Mouse (Mus musculus): ENCODE measurements around the gene Gclc. TPM values are rescaled to one million over a fixed set of nuclear protein-coding genes. Genes with fewer than 3 reads are reported as not detected.
A peak's percentile ranks its signal among the peaks of the same experiment; 100 is the strongest.

Gclc gene
- polyA plus RNA-seq, 1 experiment from 2014 or later, result 18.1 TPM

DNA sequence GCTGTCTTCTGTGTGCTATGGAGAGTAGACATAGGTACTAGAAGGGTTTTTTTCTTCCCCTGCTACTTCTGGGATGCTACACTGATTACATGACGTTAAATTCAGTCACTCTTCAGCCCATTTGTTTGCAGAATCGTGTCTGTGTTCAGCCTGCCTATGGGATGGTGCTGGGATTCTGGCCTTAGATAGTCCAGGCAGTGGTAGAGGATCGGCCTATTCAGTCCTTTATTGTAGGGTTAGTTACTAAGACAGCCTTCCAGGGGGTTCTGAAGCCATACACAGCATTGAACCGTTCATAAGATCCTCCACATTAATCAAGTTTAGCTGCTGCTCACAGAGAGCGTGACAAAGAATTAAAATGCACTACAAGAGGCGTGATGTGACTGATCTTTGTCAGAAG is 16.6 kb downstream of the Gclc start:
- Histone ChIP-seq H3K4me2 (replicated peaks; ENCODE audit: low read depth) (no peak overlapping the region), H3K27me3 (ENCODE audit: control insufficient read depth, insufficient read depth, low read length) (no peaks in the 10 kb centered on the region), H3K9ac (ENCODE audit: low read length) (no peak overlapping the region), H3K4me1 (replicated peaks; ENCODE audit: control insufficient read depth, insufficient read depth) (no peaks in the 10 kb centered on the region), H3K27ac (replicated peaks) (no peak overlapping the region), H3K36me3 (ENCODE audit: control insufficient read depth, insufficient read depth, low read length) (no peaks in the 10 kb centered on the region), H3K9me3 (ENCODE audit: control insufficient read depth, low read length) (no peaks in the 10 kb centered on the region), H3K4me3 (ENCODE audit: low read depth, low read length) (no peak overlapping the region)
- DNase-seq (ENCODE audit: low spot score) (no peak), ATAC-seq (ENCODE audit: low FRiP score, low TSS enrichment) (no peak)
- WGBS, result 78% methylated on average over 6 of the region's 6 CpGs
- no peak for TF ChIP-seq CTCF (IDR thresholded peaks at IDR 0.05; ENCODE audit: low read depth)
- TF ChIP-seq EP300 (optimal IDR thresholded peaks at IDR 0.05), result no peak

DNA sequence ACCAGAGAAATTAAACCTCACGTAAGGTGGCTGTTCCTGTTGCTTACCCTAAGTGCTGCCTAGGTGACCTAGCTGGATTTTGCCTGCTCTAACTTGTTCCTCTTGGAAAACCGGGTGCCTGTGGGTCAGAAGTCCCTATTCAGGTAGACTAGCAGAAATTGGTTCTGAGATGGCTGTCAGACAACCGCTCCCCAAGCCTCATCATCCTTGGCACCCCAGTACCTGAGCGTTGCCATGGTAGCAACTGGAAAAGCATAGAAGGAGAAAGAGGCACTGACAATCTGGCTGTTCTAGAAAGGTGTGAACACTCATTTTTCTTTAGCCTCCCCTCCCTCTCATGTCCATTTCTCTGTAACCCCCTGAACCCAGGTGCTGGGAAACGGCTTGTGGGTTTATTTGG is 17.0 kb downstream of the Gclc start:
- DNase-seq (ENCODE audit: low spot score) (no peak), ATAC-seq (ENCODE audit: low FRiP score, low TSS enrichment) (no peak)
- Histone ChIP-seq H3K9ac (ENCODE audit: low read length) (no peak overlapping the region), H3K4me3 (ENCODE audit: low read depth, low read length) (no peak overlapping the region), H3K27ac (replicated peaks) (no peak overlapping the region), H3K27me3 (ENCODE audit: control insufficient read depth, insufficient read depth, low read length) (no peaks in the 10 kb centered on the region), H3K4me1 (replicated peaks; ENCODE audit: control insufficient read depth, insufficient read depth) (no peaks in the 10 kb centered on the region), H3K4me2 (replicated peaks; ENCODE audit: low read depth) (no peak overlapping the region), H3K36me3 (ENCODE audit: control insufficient read depth, insufficient read depth, low read length) (no peaks in the 10 kb centered on the region), H3K9me3 (ENCODE audit: control insufficient read depth, low read length) (no peaks in the 10 kb centered on the region)
- WGBS, result 77% methylated on average over 5 of the region's 5 CpGs
- no peak for TF ChIP-seq EP300 (optimal IDR thresholded peaks at IDR 0.05)
- TF ChIP-seq CTCF (IDR thresholded peaks at IDR 0.05; ENCODE audit: low read depth), result no peak

DNA sequence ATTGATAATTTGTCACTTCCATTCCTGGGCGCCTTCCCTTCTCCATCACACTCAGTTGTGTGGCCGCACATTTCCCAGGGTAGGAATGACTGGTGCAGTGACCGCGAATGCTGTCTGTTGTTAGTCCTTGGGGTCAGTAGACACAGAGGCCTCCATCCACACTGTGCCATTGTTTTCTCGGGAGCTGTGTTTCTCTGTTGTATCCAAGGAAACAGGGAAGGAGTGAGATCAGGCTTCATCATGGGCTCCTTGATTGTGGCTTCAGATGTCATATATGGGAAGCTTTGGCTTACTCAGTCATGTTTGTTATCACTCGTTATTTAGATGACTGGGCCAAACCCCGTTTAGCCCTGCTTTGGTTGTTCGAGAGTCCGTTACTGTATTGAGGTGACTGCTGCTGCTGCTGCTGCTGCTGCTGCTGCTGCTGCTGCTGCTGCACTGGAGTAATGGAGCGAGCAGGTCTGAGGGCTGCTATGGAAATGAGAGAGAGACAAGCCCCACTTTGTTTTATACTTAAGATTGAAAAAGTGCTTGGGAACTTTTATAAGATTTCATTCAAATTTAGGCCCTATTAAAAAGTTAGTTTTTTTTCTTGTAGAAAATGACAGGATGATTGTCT is 17.5 kb downstream of the Gclc start:
- no peaks in the 10 kb centered on the region for H3K36me3 ChIP-seq (ENCODE audit: control insufficient read depth, insufficient read depth, low read length)
- H3K9ac ChIP-seq (ENCODE audit: low read length), result no peak overlapping the region
- H3K9me3 ChIP-seq (ENCODE audit: control insufficient read depth, low read length), result no peaks in the 10 kb centered on the region
- no peak for DNase-seq (ENCODE audit: low spot score)
- H3K4me2 ChIP-seq (replicated peaks; ENCODE audit: low read depth), result no peak overlapping the region
- no peaks in the 10 kb centered on the region for H3K4me1 ChIP-seq (replicated peaks; ENCODE audit: control insufficient read depth, insufficient read depth)
- H3K27me3 ChIP-seq (ENCODE audit: control insufficient read depth, insufficient read depth, low read length), result no peaks in the 10 kb centered on the region
- no peak overlapping the region for H3K27ac ChIP-seq (replicated peaks)
- 68% methylated on average over 10 of the region's 10 CpGs for WGBS
- ATAC-seq (ENCODE audit: low FRiP score, low TSS enrichment), result no peak
- no peak overlapping the region for H3K4me3 ChIP-seq (ENCODE audit: low read depth, low read length)
- no peak for TF ChIP-seq EP300 (optimal IDR thresholded peaks at IDR 0.05)
- TF ChIP-seq CTCF (IDR thresholded peaks at IDR 0.05; ENCODE audit: low read depth), result no peak

DNA sequence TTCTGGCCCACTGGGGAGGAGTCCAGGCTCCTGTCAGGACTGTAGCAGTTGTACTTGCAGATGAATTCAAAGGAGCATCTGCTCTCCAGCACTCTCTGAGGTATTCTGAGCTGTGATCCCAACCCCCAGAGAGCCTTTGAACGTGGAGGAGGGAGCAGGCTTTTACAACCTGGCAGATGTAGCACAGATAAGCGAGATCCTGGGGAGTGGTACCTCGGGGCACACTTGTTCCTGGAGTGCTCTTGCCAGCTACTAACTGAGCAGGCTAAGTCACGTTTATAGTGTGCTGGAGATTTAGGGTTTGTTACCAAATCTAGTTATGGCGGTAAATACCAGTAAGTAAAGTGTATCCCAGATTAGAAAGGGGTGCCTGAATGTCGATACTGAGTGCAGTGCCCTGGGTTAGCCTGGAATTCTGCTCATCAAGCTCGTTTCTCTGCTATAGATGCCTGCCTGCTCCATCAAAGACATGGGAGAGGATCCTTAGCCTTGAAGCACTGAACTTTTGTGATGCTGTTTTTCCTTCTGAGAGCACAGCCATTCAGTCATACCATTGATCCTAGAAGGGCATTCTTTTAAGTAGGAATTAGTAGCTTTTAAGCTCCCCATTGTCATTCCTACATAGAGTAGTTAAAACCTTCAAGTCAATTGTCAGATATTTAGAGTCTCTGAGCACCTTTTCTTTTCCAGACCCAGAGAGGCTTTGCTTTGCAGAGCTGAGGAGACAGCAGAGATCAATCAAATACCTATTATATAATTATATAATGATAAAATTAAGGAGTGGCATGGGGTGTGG is 22.6 kb downstream of the Gclc start:
- Histone ChIP-seq H3K4me2 (replicated peaks; ENCODE audit: low read depth) (no peak overlapping the region), H3K9me3 (ENCODE audit: control insufficient read depth, low read length) (no peaks in the 10 kb centered on the region), H3K27ac (replicated peaks) (no peak overlapping the region), H3K27me3 (ENCODE audit: control insufficient read depth, insufficient read depth, low read length) (no peaks in the 10 kb centered on the region), H3K36me3 (ENCODE audit: control insufficient read depth, insufficient read depth, low read length) (0 out of 2 replicates have a peak, but pooled peaks cover 3% of the 10 kb centered on the region), H3K4me1 (replicated peaks; ENCODE audit: control insufficient read depth, insufficient read depth) (no peaks in the 10 kb centered on the region), H3K9ac (ENCODE audit: low read length) (no peak overlapping the region), H3K4me3 (ENCODE audit: low read depth, low read length) (no peak overlapping the region)
- ATAC-seq (ENCODE audit: low FRiP score, low TSS enrichment), result no peak
- TF ChIP-seq EP300 (optimal IDR thresholded peaks at IDR 0.05), result no peak
- TF ChIP-seq CTCF (IDR thresholded peaks at IDR 0.05; ENCODE audit: low read depth), result no peak
- DNase-seq (ENCODE audit: low spot score), result no peak
- WGBS, result 58% methylated on average over 7 of the region's 7 CpGs

DNA sequence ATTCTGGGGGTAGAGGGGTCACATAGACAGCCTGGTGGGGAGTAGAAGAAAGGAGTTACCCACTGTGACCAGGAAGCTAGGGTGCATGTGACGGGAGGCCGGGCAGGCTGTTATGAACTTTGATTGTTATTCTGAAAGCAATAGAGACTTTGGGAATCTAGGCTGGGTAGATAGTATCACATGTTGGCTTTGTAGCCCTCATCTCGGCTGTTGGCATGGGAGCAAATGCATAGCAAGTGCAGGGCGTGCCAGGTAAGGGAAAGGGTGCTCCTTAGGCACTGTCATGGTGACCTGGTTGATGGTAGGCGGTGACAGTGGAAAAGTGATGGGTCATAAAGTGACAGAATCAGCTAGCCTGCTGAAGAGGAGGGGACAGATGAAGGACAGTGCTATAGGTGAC is 23.3 kb downstream of the Gclc start:
- WGBS, result 84% methylated on average over 5 of the region's 5 CpGs
- Histone ChIP-seq H3K4me1 (replicated peaks; ENCODE audit: control insufficient read depth, insufficient read depth) (no peaks in the 10 kb centered on the region), H3K36me3 (ENCODE audit: control insufficient read depth, insufficient read depth, low read length) (0 out of 2 replicates have a peak, but pooled peaks cover 3% of the 10 kb centered on the region), H3K4me2 (replicated peaks; ENCODE audit: low read depth) (no peak overlapping the region), H3K9ac (ENCODE audit: low read length) (no peak overlapping the region), H3K9me3 (ENCODE audit: control insufficient read depth, low read length) (no peaks in the 10 kb centered on the region), H3K27ac (replicated peaks) (no peak overlapping the region), H3K27me3 (ENCODE audit: control insufficient read depth, insufficient read depth, low read length) (no peaks in the 10 kb centered on the region), H3K4me3 (ENCODE audit: low read depth, low read length) (no peak overlapping the region)
- DNase-seq (ENCODE audit: low spot score) (no peak), ATAC-seq (ENCODE audit: low FRiP score, low TSS enrichment) (peak; percentile 52)
- TF ChIP-seq CTCF (IDR thresholded peaks at IDR 0.05; ENCODE audit: low read depth), result no peak
- TF ChIP-seq EP300 (optimal IDR thresholded peaks at IDR 0.05), result no peak

DNA sequence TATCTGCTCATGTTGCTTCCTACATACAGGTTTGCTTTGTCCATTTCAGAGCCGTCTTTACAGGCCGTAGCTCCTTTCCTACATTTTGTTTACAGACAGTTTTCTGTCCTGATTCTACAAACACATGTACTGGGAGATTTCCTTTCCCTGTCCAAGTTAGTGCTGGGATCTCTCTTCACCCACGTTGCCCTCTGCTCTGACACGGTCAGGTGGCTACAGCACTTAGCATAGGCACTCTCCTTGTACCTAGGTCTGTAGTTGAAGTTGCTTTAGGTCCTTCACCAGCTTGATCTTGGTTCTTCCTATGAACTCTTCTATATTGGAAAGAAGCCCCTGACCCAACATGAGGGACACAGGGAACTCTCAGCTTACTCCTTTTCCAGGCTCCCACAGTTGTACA is 25.4 kb downstream of the Gclc start:
- no peak for ATAC-seq (ENCODE audit: low FRiP score, low TSS enrichment)

More for the DNA sequence above, 25.4 kb downstream of the Gclc start:
- TF ChIP-seq EP300 (optimal IDR thresholded peaks at IDR 0.05) (no peak), CTCF (IDR thresholded peaks at IDR 0.05; ENCODE audit: low read depth) (no peak)
- Histone ChIP-seq H3K4me3 (ENCODE audit: low read depth, low read length) (no peak overlapping the region), H3K27me3 (ENCODE audit: control insufficient read depth, insufficient read depth, low read length) (no peaks in the 10 kb centered on the region), H3K9me3 (ENCODE audit: control insufficient read depth, low read length) (no peaks in the 10 kb centered on the region), H3K4me1 (replicated peaks; ENCODE audit: control insufficient read depth, insufficient read depth) (no peaks in the 10 kb centered on the region), H3K27ac (replicated peaks) (no peak overlapping the region), H3K36me3 (ENCODE audit: control insufficient read depth, insufficient read depth, low read length) (0 out of 2 replicates have a peak, but pooled peaks cover 3% of the 10 kb centered on the region), H3K4me2 (replicated peaks; ENCODE audit: low read depth) (no peak overlapping the region), H3K9ac (ENCODE audit: low read length) (no peak overlapping the region)
- WGBS, result 85% methylated on average over 4 of the region's 4 CpGs
- no peak for DNase-seq (ENCODE audit: low spot score)

Data from stomach, postnatal 0 days (tissue).